Mouse (Mus musculus) inflammation-experienced regulatory T-cells, adult 6 months (primary cell): ENCODE data around the gene Syngr1. TPM values are rescaled to one million over a fixed set of nuclear protein-coding genes. Genes with fewer than 3 reads are reported as not detected.

Experiments
- ATAC-seq: one replicate; pipeline ENCODE4 v1.8.0; 2017
- polyA plus RNA-seq, 3 experiments: library from polyadenylated mRNA; unstranded; fragments of 100-300 nt; shearing (Covaris generic); gene quantifications; one replicate each; pipeline ENCODE4 v1.2.1; 2017

Syngr1 gene
- polyA plus RNA-seq, 3 experiments from 2014 or later: 0.77 to 1.7 TPM; not detected in 1

DNA sequence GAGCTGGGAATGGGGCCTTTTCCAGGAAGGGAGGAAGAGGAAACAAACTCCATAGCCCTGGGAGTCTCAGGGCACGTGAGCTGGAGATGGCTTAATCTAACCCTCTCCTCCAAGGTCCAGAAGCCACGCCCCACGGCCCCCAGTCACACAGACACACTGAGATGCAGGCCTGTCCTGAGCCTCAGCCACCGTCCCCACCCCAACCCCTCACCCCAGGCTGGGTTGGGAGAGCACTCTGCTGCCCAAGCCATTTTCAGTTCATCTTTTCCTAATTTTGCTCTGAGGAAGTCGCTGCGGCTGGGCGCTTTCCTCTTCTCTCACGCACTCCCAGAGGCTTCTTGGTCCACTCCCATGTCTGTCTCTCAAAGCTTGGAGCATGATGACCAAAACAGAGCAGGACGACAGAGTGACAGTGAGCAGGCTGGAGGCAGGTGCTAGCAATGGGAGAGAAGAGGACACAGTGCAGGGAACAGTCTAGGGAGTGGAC is 19.1 kb upstream of the Syngr1 start:
- no peak for ATAC-seq

DNA sequence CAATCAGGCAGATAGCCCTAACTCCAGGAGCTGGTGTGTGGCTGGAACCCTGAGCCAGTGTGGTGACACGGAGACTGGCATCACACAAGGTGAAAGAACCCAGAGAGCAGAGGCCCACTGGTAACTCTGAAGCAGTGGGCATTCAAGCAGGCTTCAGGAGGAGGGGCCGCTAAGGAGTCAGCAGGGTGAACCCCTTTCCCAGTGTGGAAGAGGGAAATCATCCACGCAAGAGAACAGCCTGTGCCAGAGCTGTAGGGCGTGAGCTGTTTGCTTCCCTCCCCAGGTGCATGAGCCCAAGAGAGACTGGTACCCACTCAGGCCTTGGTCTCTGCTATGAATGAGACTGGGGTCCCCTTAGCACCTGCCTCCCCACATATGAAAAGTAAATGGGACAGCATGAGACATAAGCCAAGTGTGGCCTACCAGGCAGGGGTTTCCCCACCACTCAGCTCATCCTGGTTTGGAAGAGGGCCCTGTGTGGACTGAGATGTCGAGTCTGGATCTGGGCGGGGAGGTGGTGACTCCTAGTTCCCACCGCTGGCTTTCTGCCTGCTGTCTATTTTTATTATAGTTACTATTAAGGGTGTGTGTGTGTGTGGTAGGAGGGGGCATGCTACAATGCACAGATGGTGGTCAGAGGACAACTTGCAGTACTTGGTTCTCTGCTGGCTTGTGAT is 18.4 kb upstream of the Syngr1 start:
- ATAC-seq: no peak

DNA sequence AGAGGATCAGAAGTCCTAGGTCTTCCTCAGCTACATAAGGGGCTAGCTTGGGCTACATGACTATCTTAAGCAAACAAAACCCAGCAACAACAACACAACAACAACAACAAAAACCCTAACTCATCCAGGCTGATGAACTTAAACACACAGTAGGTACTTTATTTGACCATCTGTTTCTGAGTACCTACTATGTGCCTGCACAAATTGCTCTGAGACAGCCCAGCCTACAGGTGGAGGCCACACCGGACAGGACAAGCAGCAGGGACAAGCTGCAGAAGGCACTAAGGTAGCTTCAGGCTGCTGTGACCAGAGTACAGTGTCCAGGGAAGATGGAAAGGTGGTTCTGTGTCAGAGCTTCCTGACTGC is 17.9 kb upstream of the Syngr1 start:
- ATAC-seq: no peak

DNA sequence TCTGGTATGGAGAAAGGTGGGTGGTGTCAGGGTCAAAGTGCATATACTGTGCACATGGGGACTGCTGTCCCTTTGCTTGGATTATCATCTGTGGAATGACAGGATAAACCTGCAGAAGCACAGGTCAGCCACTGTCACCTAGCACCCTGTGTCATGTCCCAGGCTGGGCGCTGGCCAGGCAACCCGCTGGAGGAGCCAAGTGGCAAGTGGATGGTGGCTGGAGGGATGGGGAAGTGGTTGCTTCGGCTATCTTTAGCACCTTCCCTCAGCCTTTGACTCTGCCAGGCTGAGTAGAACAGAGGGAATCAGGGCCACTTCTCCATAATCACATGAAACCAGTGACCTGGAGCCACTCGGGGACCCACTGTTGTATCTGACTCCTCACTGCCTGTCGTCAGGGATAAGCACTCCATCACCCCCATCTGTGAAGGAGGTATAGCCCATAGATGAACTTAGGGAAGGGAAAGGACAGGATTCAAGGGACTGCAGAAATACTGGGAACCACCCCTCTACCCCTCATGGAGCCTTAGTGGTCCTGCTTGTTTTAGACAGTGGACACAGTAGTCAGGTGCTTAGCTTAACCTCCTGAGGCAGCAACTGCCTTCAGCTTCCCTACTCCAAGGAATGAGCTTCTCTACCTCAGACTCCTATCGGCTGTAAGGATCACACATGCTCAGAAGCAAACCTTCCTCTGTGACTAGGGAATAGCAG is 16.3 kb upstream of the Syngr1 start:
- no peak for ATAC-seq

DNA sequence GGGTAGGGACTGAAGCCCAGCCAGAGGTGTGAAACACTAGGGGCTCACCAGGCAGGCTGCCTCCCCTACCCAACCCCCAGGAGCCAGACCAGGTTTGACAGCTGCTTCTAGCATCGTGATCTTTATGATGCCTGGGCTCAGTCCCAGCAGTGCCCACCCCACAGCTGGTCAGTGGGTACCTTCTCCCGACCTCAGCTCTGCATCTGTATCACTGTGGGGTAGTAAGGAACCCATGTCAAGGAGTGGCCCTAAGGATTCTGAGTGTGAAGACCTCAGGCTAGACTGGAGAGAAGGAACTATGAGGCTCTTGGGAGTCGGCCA is 15.8 kb upstream of the Syngr1 start:
- ATAC-seq: no peak

DNA sequence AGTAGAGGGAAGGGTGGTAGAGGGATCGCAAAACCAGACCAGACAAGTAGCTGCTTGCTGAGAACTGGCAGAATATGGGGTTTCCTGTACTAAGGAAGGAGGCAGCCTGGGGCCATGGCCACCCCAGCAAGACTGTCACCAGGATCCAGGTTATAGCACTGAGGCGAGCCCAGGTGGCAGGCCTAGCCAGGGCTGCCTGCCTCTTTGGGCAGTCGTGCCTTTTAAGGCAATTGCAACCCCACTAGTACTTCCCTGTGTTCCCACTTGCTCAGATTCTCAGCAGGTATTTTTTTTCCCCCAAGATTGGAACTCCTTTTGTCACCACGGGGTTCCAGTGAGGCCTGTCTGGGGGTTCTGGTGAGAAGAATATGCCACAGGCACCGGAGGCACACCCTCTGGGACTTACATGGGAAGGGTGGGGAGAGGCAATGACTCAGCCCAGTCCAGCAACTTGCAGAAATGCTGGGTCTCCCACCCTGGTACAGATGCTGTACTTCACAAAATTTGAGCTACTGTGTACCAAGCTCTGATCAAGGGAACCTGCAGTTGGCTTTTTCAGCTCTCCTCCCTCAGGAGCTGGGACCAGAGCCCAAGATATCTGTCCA is 15.3 kb upstream of the Syngr1 start:
- no peak for ATAC-seq

DNA sequence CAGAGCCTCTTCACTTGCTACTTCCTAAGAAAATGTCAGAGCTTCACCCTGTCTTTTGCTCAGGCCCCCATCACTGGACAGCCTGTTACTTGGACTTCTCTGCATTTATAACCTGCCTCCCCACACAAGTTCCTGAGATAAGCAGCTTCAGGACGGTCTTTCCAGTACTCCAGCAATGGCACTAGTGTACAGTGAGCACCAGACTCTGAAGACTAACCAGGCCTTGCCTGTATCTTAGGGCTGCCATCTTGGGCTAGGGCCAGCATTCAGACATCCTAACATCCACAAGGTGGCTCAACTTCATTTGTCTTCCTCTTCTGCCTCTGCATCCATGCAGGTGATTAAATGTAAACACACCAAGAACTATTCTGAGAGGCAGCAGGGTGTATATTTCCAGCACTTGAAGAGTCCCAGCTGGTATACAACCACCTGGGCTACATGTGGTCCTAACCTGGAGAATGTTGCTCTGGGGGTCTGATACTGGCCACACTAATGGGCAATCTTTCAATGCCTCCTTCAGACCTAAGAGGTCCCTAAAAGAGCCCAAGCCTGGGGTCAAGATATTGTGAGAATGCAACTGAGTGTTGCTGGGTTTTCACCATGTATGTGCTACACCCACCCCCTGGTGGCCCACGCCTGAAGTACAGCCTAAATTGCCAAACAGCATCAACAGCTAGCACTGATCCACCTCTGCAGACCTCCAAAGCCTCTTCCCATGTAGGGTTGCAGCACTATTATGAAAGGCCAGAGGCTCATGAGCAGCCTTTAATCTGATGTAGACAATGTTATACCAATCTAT is 14.6 kb upstream of the Syngr1 start:
- ATAC-seq: peak; percentile 70

DNA sequence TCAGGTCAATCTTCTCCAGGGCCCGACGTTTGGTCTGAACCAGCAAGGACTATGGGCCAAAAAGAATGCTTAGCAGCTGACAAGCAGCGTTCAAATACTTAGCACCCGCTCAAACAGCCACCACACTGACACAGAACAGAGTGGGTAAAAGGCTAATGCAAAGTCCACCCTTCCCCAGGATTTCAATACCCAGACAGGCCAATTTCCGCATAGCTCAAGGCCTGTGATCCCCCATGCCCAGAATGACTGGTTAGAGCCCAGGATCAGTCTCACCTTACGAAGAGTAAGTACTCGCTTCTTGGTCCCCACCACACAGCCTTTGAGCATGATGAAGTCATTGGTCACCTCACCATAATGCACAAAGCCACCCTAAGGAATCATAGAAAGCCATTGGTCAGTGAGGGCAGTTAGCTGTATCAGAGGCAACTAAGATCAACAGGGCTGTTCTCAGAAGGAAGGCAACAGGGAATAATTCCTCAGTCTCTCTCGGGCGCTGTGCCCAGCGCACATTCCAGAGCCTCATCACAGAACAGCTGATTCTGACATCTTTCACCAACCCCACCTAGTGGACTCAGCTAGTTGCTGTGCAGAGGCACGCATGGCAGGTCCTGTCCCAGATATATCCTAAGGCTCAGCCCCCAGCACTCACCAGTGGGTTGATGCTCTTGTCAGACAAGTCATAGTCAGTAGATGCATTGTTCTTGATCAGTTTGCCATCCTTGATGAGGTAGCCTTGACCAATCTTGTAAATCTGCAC is 12.9 kb upstream of the Syngr1 start:
- no peak for ATAC-seq

DNA sequence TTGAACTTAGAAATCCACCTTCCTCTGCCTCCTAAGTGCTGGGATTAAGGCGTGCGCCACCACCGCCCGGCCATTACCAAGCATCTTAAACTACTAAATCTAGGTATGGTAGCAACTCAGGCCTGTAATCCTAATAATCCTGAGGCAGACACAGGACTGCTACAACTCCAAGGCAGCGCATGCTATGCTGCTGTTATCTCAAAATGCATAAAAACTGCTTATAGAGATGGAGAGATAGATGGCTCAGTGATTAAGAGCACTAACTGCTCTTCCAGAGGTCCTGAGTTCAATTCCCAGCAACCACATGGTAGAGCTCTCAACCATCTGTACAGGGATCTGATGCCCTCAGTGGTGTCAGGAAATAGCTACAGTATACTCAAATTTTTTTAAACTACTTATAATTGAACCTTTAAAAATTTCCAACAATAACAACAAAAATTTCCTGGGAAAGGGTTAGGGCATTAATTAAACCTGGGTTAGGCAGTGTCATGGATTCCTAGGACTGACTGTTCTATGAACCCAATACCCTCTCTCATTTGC is 11.9 kb upstream of the Syngr1 start:
- no peak for ATAC-seq

DNA sequence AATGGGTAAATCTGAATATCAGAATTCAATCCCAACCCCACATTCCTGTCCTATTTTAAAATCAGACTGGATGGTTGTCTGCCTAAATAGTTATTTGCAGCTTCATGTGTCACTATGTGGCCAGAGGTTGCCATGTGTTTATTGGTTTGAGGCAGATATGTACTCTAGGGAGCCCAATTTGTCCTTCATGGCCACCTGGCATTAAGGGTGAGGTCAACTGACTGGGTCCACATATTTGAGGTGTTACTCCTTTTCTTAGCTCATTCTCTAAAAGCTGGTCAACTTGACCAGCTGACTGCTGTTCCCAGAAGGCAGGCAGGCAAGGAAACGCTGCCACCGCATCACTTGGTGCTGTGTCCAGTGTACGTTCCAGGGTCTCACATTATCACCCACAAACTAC is 11.2 kb upstream of the Syngr1 start:
- ATAC-seq: no peak

DNA sequence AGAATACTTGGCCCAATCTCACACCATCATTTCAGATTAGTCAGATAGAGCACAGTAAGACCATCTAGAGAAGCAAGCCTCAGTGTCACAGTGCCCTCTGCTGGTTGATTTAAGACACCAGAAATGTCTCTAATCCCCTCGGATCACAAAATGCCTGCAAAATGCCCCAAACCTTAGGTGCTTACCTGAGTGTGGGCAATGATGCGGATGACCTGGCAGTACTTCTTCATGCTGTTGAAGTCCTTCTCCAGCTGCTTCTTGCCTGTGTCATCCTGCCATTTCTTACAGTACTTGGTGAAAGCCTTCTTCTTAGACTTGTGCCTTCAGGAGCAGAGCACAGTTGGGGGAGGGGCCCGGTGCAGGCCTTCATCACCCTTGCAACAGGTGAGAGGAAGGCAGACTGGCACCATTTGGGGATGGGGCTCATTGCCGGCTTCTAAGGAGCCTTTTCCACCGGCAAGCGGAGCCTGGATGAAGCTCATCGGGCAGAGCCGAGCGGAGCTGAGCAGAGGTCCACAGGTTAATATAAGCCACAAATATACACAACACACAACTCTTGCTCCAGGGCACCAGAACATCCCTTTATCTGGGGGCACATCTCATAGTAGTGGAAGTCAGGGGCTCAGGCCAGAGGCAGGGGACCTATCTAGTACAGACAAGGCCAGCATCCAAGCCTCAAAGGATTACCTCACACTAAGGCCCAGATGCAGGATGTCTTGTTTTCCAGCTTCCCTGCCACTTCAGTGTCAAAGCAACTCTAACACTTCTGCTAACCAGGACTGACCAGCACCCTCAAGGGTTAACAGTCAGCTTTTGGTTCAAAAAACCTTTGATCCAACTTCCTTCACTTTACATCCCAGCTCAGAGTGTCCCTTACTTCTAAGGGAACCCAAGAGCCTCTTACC is 10.2 kb upstream of the Syngr1 start:
- ATAC-seq: no peak

DNA sequence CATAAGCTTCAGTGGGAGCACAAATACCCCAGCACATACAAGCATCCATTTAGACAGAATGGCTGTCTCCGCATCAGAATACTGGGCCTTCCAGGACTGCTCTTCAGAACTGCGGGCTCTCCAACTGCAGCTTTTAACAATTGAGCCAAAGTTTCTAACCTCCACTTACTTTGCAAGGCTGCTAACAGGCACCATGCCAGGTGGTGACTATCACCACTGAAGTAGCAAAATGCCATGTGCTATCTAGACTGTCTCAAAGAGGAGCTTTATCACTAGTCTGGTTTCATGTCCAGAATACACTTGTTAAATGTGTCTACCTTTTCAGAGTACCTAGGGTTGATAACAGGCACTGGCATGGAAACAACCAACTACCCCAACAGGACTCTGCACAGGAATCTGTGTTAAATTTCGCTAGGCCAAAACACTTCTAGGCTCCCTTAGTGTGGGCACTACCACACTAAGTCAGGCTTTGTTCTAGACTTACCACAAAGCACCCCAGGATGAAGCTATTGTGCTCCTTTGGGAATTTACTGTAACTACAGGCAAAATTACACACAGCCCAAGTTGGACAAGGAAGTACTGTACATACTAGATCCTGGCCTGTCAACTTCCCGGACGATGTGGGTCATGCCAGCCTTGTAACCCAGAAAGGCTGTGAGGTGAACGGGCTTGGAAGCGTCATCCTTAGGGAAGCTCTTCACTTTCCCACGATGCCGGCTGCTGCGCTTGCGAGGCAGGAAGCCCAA is 9.2 kb upstream of the Syngr1 start:
- ATAC-seq: no peak

DNA sequence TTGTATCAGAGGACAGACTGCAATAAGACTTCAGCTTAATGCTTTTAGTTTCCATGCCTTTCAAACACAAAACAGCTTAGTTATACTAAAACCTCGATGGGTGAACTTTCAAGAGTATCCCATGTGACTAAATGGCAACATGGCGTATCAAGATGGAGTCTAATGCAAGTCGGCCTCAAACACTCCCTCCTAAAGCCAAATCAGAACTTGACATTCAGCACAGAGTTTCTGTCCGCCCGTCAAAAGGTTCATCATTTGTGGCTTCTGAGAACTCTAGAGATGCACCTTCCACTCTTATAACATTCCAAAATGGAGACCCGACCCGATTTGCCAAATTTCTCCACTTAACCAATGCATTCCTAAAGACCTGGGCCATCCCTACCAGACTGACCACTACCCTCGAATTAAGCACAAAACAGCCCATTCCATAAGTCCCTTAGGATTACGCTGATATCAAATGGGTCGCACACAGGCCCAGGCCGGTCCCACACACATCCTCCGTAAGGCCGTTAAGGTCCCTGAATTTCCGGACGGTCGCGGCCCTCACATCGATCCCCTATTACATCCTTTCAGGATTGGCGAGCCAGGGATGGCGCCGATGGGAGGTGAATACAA is 8.4 kb upstream of the Syngr1 start:
- ATAC-seq: no peak

DNA sequence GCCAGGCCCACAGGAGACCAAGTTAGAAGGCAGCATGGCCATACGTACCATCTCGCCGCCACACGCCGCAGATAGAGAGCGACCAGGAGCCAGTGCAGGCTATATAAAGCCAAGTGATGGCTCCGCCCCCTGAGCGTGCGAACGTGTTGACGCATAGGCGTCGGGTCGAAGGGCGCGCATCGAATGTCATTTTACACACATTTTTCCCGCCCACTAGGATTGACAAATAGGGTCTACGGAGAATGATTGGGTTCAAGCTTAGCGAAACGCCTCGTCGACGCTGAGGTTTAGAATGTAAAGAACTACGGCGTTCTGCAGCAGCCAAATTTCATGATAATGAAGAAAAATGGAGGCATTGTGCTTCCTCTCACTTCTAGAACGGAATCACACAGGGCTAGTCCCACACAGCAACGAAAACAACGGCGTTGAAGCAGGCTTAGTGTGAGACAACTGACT is 7.8 kb upstream of the Syngr1 start:
- peak; percentile 92 for ATAC-seq

DNA sequence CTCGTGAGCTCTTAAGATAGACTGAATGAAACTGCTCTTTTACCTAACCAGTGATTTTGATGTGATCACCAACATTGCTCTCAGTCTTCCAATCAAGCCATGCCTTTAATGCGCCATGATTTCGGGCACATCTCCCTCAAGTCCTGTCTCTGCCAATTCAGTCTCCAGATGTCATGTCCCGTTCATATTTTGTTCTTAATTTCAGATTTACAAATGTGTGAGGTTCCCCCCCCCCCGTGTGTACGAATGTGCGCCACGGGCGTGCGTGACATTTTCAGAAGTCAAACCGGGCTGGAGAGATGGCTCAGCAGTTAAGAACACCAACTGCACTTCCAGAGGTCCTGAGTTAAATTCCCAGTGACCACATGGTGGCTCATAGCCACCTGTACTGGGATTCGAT is 7.4 kb upstream of the Syngr1 start:
- ATAC-seq: peak; percentile 15

DNA sequence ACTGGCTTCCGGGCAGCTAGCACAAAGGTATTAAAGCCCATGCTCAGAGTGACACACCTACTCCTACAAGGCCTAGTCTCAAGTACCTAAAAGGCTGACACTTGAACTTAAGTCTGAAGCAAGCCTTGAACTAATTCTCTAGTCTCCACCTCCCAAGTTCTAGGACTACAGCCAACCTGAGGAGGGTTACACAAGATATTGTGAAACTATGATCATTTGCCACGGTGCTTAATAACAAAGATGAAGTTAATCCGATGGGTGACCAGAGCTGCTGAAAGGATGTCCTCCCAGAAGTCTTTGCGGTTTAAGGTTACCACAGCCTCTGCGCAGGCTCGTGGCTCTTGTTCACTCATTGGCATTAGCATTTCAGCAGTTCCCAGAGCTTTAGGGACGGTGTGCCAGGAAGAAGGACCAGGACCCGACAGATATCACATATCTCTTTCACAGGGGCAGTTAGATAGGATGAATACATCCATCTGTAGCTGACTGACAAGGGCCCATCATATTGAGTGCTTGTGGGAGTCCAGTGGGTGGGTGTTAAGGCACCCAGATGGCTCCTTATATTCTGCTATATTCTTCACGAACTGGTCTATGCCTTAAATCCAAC is 3.6 kb upstream of the Syngr1 start:
- no peak for ATAC-seq

DNA sequence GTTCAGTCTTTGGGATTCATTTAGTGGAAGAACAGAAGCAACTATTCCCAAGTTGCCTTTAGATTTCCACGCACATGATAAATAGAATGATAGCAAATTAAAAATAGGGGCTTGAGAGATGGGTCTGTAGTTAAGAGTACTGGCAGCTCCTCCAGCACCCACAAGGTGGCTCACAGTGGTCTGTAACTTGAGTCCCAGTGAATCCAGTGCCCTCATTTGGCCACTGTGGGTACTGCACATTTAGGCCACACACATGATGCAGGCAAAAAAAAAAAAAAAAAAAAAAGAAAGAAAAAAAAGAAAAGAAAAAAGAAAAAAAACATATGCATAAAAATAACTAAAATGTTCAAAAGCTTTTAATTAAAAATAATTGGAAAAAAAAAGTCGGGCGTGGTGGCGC is 2.5 kb upstream of the Syngr1 start:
- ATAC-seq: peak; percentile 86

DNA sequence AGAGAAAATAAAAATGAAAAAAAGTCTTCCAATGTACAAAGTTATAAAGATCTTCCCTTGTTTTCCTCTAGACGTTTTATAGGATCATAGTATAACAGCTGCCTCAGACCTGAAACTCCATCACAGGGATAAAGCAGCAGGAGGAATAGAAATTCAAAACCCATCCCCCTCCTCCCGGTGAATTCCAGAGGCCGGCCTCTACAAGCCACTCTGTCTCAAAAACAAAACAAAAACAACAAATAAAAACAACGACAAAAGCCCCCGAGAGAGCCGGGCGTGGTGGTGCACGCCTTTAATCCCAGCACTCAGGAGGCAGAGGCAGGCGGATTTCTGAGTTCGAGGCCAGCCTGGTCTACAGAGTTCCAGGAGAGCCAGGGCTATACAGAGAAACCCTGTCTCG is 979 bp upstream of the Syngr1 start:
- ATAC-seq: no peak

DNA sequence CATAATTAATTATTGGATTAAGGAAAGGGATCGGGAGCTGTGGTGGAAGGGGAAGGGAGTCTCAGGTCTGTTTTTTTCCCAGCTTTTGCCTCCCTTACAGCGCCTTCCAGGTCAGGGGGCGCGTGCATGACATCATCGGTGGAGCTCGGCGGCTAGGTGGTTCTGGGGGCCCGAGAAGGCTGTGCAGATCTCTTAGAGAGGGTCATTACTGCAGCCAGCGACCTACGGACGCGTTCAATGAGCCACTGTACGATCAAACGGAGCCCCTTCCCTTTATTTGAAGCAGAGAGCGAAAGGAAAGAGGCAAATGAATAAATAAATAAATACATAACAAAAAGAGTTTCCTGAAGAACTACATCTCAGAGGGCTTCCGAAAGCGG is 403 bp upstream of the Syngr1 start:
- no peak for ATAC-seq

DNA sequence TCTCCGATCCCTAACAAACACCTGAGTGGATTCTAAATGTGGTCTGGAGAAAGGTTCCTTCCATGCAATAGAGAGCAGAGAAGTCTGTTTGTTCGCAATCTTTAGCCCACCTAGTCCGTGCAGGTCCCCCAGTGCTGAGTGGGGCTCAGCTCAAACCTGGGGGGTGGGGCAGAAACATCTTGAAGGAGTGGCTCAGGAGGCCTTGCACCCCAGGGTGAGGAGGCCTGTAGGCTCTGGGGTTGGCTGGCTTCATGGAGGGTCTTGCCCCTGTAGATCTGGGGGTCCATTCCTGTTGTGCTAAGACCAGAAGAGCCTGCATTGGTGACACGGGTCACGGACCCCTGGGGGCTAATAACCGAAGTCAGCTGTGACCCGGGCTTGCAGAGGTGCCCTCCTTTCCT is 907 bp downstream of the Syngr1 start:
- ATAC-seq: no peak
